ENCODE assay signal across 26 mouse cellular contexts in genomic region chr2:169854491-169854890, GRCm38 (mm10).
"Had no signal": no experiment of that assay in that cellular context is flagged by ENCODE, and none has a peak within 500 bp of the region (broad histone marks: within the 10 kb centered on the region; RNA-seq: fewer than 3 reads in every experiment).

No protein-coding gene starts in this region.

- H3K4me3 ChIP-seq: embryonic facial prominence, embryonic 10.5 days; embryonic facial prominence, embryonic 12.5 days; embryonic facial prominence, embryonic 13.5 days; embryonic facial prominence, embryonic 15.5 days; erythroblast, embryonic 14.5 days; forebrain, embryonic 10.5 days; forebrain, embryonic 12.5 days; forebrain, embryonic 13.5 days; forebrain, embryonic 15.5 days; heart, adult 2 months had no signal

- H3K27me3 ChIP-seq: embryonic facial prominence, embryonic 12.5 days; embryonic facial prominence, embryonic 13.5 days; embryonic facial prominence, embryonic 15.5 days; forebrain, embryonic 12.5 days; forebrain, embryonic 13.5 days; forebrain, embryonic 15.5 days had no signal

- H3K36me3 ChIP-seq: embryonic facial prominence, embryonic 10.5 days; embryonic facial prominence, embryonic 12.5 days; embryonic facial prominence, embryonic 13.5 days; embryonic facial prominence, embryonic 15.5 days; forebrain, embryonic 10.5 days; forebrain, embryonic 12.5 days; forebrain, embryonic 15.5 days had no signal

- ATAC-seq: forebrain, embryonic 13.5 days; forebrain, embryonic 14.5 days; forebrain, embryonic 15.5 days; forebrain, embryonic 16.5 days; forebrain, postnatal 0 days had no signal

- H3K27ac ChIP-seq: embryonic facial prominence, embryonic 10.5 days; embryonic facial prominence, embryonic 12.5 days; embryonic facial prominence, embryonic 13.5 days; embryonic facial prominence, embryonic 15.5 days; forebrain, embryonic 10.5 days; forebrain, embryonic 12.5 days; forebrain, embryonic 13.5 days; forebrain, embryonic 15.5 days; heart, adult 2 months had no signal

- H3K4me1 ChIP-seq: embryonic facial prominence, embryonic 12.5 days; embryonic facial prominence, embryonic 15.5 days; forebrain, embryonic 13.5 days; forebrain, embryonic 15.5 days had no signal

- H3K4me2 ChIP-seq: embryonic facial prominence, embryonic 12.5 days; embryonic facial prominence, embryonic 13.5 days; embryonic facial prominence, embryonic 15.5 days; forebrain, embryonic 12.5 days; forebrain, embryonic 13.5 days; forebrain, embryonic 15.5 days had no signal

- H3K9me3 ChIP-seq: embryonic facial prominence, embryonic 10.5 days; embryonic facial prominence, embryonic 12.5 days; embryonic facial prominence, embryonic 13.5 days; embryonic facial prominence, embryonic 15.5 days; forebrain, embryonic 10.5 days; forebrain, embryonic 12.5 days; forebrain, embryonic 13.5 days; forebrain, embryonic 15.5 days had no signal

- H3K9ac ChIP-seq: embryonic facial prominence, embryonic 12.5 days; embryonic facial prominence, embryonic 13.5 days; embryonic facial prominence, embryonic 15.5 days; forebrain, embryonic 12.5 days; forebrain, embryonic 13.5 days; forebrain, embryonic 15.5 days; forebrain, postnatal 0 days had no signal

- DNase-seq: cerebellum, adult 9-10 months; cerebellum, adult 9-11 months; cerebellum, postnatal 10 days; cerebellum, postnatal 14 days; cerebellum, postnatal 25 days; cerebellum, postnatal 36 days; embryo, embryonic 11 days; forebrain, postnatal 0 days; gastrocnemius, postnatal 10 days; gastrocnemius, postnatal 14 days; gastrocnemius, postnatal 25 days; gastrocnemius, postnatal 36 days; heart, adult 11 months; heart, adult 18-20 months; heart, adult 2 months had no signal
